Mouse (Mus musculus) right cerebral cortex, postnatal 36 days (tissue): ENCODE data around the gene Kcnk4.
"Not testable (repeated sequence)": the region's sequence is repeated elsewhere in the genome, so short reads cannot be mapped to it uniquely, and the experiment has no call there.

ENCODE experiments used
- DNase-seq, 2 experiments: peaks; one replicate each; pipeline ENCODE4 v3.0.0; 2022; ENCODE audit warnings: low spot score in 2 of 2, mixed read lengths in 1 of 2

Kcnk4 gene

DNA sequence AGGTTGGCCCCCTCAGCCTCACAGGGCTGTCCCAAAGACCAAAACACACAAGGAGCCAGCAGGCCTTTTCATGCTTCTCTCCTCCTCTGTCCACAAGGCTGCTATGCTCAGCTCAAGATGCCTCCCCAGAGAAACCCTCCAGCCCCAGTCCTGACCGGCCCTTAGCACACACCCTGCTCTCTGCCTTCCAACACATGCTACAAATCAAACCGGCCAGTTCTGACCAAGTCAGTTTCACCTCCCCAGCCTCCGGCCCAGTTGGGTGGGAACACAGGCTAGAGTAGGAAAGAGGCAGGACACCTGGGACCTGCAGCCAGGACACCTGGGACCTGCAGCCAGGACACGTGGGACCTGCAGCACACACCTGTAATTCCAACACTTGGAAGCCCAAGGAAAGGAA lies 17.8 kb downstream of the Kcnk4 start:
- no peak for DNase-seq

DNA sequence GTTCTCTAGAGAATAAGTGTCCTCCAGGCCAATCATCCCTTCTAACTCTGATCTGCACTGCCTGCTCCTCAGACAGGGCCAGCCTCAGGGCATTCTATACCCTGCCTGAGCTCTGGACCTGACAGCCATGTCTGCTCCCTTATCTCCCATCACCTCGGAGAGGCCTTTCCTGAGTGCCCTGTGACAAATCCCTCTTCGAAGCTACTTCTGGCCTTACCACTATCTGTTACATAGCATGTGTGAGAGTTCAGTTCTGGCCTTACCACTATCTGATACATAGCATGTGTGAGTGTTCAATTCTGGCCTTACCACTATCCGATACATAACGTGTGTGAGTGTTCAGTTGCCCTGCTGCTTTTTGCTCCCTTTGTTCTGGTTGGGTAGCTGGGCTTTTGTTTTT lies 19.0 kb downstream of the Kcnk4 start:
- DNase-seq = no peak

DNA sequence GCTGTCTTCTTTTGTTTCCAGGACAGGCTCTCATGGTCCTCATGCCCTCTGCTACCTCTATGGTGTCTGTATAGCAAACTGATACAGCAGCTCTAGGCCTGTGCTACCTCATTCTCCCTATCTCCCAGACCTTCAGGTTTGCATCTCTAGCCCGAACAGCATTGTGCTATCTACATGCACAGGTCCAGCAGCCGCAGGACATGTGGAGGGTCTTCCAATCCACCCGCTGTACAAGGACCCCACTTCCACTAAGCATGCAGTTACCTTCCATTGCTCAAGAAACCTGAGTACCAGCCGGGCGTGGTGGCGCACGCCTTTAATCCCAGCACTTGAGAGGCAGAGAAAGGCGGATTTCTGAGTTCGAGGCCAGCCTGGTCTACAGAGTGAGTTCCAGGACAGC lies 19.8 kb downstream of the Kcnk4 start:
- DNase-seq = no peak

DNA sequence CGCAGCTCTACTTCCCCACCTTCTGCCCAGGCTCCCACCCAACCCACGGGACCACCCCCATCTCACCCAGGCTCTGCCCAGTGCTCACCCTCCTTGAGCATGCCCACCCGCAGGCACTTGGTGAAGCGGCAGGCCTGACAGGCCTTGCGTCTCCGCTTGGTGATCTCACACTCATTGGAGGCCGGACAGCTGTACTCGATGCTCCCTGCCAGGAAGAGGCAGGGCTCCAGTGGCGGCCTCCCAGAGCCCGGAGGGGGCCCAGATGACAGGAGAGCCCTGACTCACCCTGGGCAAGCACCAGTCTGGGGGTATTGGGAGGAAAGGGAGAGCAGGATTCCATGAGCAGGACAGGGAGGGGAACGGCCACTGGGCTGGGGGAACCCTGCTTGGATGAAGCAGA lies 20.3 kb downstream of the Kcnk4 start:
- no peak for DNase-seq

DNA sequence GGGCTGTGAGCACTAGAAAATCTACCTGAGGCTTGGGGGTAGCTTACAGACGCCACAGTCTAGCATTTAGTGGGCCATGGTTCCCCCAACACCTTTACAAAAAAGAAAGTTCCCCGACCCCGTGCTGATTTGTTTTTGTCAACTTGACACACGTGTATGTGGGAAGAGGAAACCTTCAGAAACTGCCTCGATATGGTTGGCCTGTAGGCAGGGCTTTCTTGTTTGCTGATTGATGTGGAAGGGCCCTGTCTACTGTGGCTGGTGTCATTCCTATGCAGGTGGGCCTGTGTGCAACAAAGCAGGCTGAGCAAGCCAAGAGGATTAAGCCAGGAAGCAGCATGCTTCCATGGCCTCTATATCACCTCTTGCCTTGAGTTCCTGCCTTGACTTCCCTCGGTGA lies 21.3 kb downstream of the Kcnk4 start:
- DNase-seq = no peak

DNA sequence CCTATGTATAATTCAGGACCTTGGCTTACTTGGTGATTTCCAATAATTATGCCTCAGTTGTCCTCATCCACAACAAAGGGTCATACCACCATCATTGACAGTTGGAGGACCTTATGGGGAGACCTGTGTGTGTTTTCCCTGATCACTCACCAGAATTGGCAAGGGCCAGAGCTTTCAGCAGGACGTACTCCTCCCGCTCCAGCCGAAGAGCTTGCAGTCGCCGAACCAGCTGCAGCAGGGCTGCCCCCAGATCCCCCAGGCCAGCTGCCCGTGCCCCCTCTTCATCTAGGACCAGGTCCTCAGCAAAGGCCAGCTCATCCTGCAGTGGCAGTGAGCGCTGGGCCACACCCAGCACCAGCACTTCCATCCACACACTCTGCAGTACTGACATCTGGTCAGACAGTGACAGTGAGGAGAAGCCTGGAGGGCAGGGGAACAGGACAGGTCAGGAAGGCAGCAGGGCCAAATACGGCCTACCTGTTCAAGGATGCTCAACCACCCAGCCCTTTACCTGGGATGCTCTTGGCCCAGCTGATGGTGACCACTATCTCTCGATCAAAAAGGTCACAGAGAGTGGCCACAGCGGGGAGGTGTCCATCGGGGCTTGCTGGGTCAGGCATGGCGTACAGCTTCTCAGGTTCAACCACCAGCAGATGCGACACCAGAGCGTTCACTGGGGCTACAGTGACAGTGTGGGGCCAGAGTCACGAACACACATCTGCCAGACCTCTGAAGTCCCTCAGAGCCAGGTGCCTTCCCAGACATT lies 21.9 kb downstream of the Kcnk4 start:
- no peak for DNase-seq

DNA sequence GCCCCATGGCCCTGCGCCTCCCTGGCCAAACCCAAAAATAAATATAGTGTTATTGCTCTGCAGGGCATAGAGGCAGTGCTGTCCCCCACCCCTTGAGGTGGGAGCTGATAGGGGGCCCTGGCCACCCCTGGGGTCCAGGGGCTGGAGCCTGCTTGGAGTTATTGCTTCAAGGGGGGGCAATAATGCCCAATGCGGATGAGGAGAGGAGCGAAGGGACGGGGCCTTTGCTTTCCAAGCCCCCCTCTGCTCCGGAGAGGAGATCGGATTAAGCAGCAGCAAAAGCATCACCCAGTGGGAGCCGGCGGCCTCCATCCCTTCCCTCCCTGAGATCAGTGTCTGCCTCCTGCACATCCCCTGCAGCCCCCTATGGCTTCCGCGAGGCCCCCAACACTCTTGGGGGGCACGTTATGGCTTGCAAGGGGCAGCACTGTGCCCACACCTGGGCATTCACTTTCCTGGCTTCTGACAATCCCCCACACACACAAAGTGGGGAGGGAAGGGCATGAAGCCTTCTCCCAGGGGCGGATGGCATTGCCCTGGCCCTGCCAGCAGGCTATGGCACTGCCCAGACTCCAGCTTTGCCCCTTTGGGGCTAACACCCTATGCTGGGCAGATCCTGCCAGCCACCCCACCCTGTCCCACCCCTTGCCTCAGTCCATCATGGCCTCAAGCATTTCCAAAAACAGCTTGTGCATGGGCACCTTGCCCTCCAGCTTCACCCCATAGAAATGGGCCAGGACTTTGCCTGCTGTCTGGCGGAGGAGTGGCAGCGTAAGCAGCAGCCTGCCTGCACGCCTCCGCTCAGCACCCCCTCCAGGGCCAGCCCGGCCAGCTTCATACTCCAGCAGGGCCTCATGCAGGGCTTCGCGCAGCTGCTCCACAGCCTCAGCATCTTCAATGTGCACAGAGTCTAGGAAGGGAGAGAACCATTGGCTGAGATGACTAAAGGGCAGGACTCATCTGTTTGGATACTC lies 22.9 kb downstream of the Kcnk4 start:
- DNase-seq = no peak

DNA sequence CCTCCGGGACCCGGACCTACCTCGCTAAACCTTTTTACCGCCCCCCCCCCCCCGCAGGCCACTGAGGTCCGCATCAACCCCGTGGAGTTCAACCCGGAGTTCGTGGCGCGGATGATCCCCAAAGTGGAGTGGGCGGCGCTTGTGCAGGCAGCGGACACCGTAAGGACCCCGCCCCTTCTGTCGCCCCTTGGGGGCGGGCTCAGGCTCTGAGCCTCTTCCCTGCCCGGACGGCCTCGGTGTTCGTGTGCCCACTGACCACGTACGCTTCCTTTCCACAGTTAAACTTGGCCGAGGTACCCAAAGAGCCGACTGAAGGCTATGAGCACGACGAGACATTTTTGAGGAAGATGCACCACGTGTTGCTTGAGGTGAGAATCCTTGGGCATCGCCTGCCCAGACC lies 24.0 kb downstream of the Kcnk4 start:
- not testable (repeated sequence) for DNase-seq

DNA sequence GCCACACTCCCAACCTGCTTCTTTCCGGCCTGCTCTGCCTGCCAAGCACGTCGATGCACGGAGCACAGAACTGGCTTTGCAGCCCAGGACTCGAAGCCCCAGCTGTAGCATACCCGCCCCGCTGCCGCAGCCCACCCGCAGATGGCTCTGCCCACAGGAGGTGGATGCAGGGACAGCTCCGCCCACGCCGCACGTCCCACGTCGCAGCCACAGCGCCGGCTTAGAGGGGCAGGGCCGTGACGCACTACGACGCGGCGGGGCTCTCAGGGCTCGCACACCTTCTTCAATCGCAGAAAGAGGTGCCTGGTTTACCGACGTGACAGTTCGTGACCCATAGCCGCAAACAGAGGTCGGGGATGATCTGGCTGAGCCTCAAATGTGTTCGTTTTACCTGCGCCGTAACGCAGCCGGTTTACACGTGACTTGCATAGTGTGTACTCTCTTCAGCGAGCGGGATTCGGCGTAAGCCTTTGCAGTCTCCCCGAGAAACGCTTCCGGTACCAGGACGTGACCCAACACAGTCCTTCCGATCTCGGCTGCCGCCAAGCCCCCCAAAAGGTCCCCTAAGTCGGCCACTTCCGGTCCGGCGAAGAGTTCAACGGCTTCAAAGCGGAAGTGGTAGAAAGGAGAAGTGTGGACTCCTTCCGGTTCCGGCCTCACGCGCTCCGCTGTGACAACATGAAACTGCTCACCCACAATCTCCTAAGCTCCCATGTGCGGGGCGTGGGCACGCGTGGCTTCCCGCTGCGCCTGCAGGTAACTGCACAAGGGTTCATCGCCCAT lies 24.6 kb downstream of the Kcnk4 start, which contains the start of the genes Trmt112 and Prdx5:
Gene Trmt112 (plus strand): TSS at position 192 of the 783 bp plus-strand sequence.
Gene Prdx5 (minus strand): TSS at position 600 of the 783 bp plus-strand sequence.
- DNase-seq = peak; percentile 91 to 96

DNA sequence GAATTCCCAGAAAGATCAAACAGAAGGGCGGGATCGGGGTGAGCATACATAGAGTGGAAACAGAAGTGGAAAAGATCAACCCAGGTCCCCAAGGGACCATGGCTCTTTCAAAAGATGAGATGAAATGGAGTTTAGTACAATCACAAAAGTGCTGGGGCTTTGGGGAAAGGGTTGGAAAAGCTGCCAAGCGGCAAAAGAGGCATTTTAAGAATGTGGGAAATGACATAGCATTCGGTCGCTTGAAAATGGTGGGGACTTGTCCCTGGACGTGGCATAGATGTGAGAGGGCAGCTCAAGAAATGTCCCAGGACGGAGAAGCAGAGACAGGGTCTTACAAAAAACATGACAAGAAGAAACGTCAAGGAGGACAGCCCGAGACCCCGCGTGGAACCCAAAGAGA lies 25.3 kb downstream of the Kcnk4 start:
- DNase-seq = no peak

DNA sequence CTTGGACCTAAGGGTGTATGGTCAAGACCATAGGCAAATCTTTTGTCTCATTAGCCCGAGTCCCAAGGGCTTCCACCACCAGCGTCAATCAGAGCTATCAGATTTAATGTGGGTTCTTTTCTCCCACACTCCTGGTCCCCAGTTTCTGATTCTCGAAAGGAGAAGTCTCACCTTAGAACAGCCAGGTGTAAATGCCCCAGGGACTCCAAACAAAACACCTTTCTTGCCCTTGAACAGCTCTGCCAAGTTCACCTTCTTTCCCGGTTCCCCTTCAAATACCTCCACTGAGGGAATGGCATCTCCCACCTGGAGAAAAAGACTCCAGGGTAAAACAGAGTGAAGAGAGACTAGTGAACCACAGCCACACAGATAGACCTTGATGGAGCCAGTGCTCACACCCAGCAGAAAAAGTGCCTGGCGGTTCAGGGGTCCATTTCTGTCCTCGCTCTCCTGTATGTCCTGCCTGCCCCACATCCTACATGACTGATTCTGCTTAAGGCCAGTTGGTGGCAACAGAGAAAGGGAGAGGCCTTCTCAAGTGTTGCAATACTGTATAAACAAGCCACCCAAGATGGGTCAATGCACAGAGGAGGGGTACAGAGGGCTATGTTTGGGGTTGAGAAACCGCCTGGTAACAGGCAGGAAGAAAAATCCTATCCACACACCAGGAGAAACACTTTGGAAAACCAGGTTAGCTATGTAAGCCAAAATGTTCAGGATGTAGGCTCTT lies 26.3 kb downstream of the Kcnk4 start:
- DNase-seq = no peak

DNA sequence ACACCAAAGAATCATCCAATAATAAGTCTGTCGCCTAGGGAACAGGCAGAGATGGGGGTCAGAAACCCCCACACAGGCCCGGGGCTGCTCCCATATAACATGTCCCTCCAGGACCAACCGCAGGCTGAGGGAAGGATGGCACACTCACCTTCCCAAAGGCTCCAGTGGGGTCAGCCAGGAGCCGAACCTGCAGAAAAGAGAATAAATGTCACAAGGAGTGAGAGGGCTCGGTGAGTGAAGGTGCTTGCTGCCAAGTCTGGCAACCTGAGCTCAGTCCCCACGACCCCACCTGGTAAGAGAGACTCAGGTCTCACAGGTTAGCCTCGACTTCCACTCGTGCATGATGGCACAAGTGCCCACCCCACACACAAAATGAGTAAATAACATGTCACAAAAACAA lies 27.2 kb downstream of the Kcnk4 start:
- no peak for DNase-seq

DNA sequence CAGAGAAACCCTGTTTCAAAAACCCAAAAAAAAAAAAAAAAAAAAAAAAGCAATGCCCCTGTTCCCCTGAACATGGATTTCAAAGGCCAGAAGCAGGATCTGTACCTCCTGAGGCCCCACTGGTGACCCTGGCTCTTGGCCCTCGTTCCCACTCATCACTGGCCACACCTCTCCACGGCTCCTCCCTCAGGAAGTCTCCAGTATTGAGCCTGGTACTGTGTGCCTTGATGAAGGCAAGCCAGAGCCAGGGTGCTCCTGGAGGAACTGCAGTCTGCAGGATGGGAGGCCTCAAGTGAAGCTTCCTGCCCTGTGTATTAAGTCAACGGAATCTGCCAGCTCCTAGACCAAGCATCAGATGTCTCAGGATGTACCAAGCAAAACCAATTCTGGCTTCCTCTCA lies 28.1 kb downstream of the Kcnk4 start:
- no peak for DNase-seq

DNA sequence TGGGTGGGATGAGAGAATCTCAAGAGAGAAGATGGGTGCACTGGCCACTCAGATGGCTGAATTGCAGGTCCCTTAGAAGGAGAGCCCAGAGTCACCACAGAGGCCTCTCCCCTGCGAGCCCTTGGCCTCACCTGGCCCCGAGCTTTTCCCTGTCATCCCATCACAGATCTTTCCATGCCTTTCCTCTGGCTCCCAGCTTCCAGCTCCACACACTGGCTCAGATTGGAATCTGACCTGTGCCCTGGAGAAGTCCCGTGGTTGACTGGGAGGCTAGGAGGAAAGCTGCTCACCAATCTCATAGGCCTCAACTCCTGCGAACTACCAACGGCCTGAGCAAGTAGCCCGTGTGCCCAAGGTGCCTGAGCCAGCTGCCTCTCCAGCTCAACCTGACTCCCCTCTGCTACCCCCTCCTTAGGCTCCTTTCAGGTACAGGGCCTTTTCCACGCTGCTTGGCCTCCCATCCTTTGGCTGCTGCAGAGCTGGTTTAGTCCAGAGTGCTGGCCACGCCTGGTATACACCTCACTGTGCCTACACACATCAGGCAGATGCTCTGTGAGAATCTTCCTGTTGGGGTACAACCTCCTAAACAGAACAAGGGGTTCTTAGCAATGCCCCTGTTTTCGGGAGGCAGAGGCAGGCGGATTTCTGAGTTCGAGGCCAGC lies 28.7 kb downstream of the Kcnk4 start:
- DNase-seq = no peak

DNA sequence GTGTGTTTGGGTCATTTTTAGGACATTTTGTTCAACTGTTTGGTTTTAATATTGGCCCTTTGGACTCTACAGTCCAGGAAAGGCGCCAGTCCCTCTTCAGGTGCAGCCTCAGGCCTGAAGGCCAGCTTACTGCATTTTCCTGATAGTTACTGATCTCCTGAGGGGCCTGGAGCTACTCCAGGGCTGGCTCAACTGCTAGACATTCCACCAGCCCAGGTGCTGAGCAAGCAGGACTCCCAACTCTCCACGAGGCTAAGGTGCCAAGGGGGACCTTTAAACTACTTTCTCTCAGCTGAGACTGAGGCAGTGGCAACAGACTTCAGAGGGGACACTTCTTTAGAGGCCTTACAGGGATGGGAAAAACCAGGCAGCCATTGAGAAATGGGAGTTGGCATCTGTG lies 29.5 kb downstream of the Kcnk4 start:
- no peak for DNase-seq

DNA sequence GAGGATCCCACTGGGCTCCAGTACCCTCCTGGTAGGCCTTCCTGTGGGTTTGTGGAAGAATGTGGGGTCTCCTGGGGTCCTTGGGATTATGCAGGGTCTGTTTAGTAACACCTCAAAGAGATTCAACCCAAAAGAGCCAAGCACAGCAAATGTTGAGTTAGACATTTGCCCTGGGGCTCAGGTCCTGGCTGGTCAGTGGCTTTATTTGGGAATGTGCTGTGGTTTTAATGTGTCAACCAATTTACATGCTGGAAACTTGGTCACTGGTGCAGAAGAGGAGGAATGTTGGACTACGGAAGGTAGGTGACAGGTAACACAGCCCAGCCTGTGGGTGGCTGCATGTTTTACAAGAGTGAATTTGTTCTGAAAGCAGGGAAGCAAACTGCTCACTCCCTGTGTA lies 31.3 kb downstream of the Kcnk4 start:
- no peak for DNase-seq

DNA sequence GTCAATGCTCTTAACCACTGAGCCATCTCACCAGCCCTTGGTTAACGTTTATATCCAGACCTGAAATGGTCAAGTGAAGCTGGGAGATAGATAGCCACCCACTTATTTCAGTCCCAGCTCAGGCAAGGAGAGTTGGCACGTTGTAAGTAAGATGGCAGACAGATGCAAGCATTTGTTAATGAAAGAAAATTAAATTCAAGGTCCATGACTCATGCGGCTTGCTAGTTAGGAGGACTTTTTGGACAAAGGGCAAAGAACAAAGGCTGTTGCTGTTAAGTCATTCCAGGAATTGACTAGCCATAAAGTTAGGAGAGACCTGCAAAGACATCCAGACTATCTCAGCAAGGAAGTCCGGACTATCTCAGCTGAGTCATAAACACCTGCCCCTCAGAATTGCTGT lies 34.7 kb downstream of the Kcnk4 start:
- DNase-seq = no peak

DNA sequence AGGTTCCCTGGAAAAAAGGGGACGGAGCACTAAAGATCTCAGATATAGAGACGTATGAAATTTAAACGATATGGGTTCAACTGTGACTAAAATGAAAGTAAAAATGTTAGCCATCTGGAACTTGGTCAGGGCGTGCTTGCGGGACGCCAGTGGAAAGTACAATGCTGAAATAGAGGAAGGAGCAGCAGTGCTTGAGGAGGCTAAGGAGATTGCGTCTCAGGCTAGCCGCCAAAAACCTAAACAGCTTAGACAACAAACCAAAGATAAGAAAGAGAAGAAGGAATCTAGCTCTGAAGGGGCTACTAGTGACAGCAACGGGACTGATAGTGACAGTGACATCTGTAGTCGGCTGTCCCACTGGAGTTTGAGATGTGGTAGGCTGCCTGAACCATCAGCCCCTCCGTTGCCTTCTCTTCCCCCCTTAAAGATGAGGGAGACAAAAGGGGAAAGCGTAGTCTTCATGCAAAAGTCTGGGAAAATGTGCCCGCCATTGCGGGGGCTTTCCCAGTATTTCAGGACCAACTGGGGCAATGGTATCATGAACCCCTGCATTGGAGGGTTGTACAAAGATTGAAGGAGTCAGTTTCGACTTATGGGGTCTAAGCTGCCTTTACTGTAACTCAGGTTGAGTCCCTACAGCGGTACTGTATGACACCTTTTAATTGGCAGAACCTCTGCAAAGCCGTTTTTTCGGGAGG lies 38.6 kb downstream of the Kcnk4 start:
- DNase-seq = not testable (repeated sequence)

DNA sequence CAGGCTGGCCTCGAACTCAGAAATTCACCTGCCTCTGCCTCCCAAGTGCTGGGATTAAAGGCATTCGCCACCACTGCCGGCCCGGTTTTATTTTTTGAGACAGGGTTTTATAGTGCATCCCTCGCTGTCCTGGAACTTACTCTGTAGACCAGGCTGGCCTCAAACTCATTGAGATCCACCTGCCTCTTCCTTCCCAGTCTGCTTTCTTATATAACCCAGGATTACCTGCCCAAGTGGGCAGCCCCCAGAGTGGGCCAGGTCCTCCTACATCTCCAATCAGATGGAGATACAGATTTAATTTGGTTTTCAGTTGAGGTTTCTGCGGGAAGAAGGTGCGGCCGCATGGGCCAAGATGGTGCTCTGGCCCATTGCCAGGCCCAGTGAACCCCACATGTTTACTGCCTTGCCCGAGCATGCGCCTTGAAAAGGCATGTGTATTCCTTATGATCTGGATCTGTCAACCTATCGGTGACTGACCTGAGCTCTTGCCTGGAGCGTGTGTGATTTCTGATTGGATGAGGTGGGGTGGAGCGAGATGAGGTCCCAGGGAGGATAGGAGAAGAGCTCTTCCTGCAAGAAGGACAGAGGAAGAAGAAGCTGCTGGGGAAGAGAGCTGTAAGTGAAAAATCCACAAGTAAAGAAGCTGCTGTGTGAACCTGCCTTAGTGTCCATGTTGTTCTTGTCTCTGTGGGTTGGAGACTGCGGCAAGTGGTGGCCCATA lies 40.4 kb downstream of the Kcnk4 start:
- no peak for DNase-seq
